Mouse (Mus musculus) brain, adult 10 weeks (tissue): ENCODE measurements around the gene Olfr1202. TPM values are rescaled to one million over a fixed set of nuclear protein-coding genes. Genes with fewer than 3 reads are reported as not detected.

ENCODE experiments used
- polyA plus RNA-seq: library from polyadenylated mRNA; stranded (reverse); fragments of 350-450 nt; fragmentation: Illumina TruSeq; extraction: RNeasy Lipid Tissue Mini Kit (QIAGEN cat#74804); gene quantifications from one replicate; pipeline ENCODE4 v1.2.3, GENCODE M21; 2015; ENCODE audit warnings: low read depth, low replicate concordance

Olfr1202 gene
- not detected for polyA plus RNA-seq

GRCm38 (mm10) chr2:88814196-88814595 is at the start of gene Olfr1202:
TSS of gene Olfr1202 (plus strand) at chr2:88814496.

GRCm38 (mm10) chr2:88770388-88770787 is 43.9 kb upstream of the Olfr1202 start, which contains the start of gene Olfr1200:
TSS of gene Olfr1200 (minus strand) at chr2:88770488.

GRCm38 (mm10) chr2:88792736-88793135 is 21.6 kb upstream of the Olfr1202 start, which contains the start of gene Olfr1201:
TSS of gene Olfr1201 (plus strand) at chr2:88793036.

GRCm38 (mm10) chr2:88829437-88829836 is 15.1 kb downstream of the Olfr1202 start, which contains the start of gene Olfr1205:
TSS of gene Olfr1205 (plus strand) at chr2:88829737.

GRCm38 (mm10) chr2:88848992-88849391 is 34.7 kb downstream of the Olfr1202 start, which contains the start of gene Olfr1204:
TSS of gene Olfr1204 (plus strand) at chr2:88849292.

GRCm38 (mm10) chr2:88862931-88863330 is 48.6 kb downstream of the Olfr1202 start, which contains the start of gene Olfr1206:
TSS of gene Olfr1206 (plus strand) at chr2:88863231.

Other genes starting within 250 kb of the Olfr1202 start
- gene Olfr1189, start 228.0 kb upstream of the Olfr1202 start, polyA plus RNA-seq, result not detected
- not detected for gene Olfr1191-ps1, start 174.0 kb upstream of the Olfr1202 start, polyA plus RNA-seq
- not detected for gene Olfr1192-ps1, start 166.0 kb upstream of the Olfr1202 start, polyA plus RNA-seq
- gene Olfr1193, start 138.9 kb upstream of the Olfr1202 start, polyA plus RNA-seq, result not detected
- gene Olfr1195, start 125.3 kb upstream of the Olfr1202 start, polyA plus RNA-seq, result not detected
- gene Olfr1196, start 109.9 kb upstream of the Olfr1202 start, polyA plus RNA-seq, result not detected
- not detected for gene Olfr1197, start 82.1 kb upstream of the Olfr1202 start, polyA plus RNA-seq
- gene Olfr1198, start 63.1 kb upstream of the Olfr1202 start, polyA plus RNA-seq, result not detected
- not detected for gene Olfr1199, start 54.0 kb upstream of the Olfr1202 start, polyA plus RNA-seq
- not detected for gene Olfr1200, start 44.0 kb upstream of the Olfr1202 start, polyA plus RNA-seq
- gene Olfr1201, start 21.5 kb upstream of the Olfr1202 start, polyA plus RNA-seq, result not detected
- gene Olfr1205, start 15.2 kb downstream of the Olfr1202 start, polyA plus RNA-seq, result not detected
- gene Olfr1204, start 34.8 kb downstream of the Olfr1202 start, polyA plus RNA-seq, result not detected
- not detected for gene Olfr1206, start 48.7 kb downstream of the Olfr1202 start, polyA plus RNA-seq
- not detected for gene Olfr1208, start 87.8 kb downstream of the Olfr1202 start, polyA plus RNA-seq
- gene Olfr1209, start 100.7 kb downstream of the Olfr1202 start, polyA plus RNA-seq, result not detected
- not detected for gene Olfr1211, start 123.6 kb downstream of the Olfr1202 start, polyA plus RNA-seq
- not detected for gene Olfr1212, start 139.5 kb downstream of the Olfr1202 start, polyA plus RNA-seq
- not detected for gene Gm13762, start 165.8 kb downstream of the Olfr1202 start, polyA plus RNA-seq
- gene Olfr1214, start 178.2 kb downstream of the Olfr1202 start, polyA plus RNA-seq, result not detected
- gene Olfr1215, start 192.5 kb downstream of the Olfr1202 start, polyA plus RNA-seq, result not detected
- not detected for gene Olfr1216, start 203.8 kb downstream of the Olfr1202 start, polyA plus RNA-seq
- not detected for gene Olfr1217, start 217.6 kb downstream of the Olfr1202 start, polyA plus RNA-seq
- not detected for gene Olfr1218, start 246.7 kb downstream of the Olfr1202 start, polyA plus RNA-seq